Mouse (Mus musculus): ENCODE data around the gene Ano5. TPM values are rescaled to one million over a fixed set of nuclear protein-coding genes. Genes with fewer than 3 reads are reported as not detected.

The Ano5 gene
- 0.59 and 0.78 TPM in 2 replicates for polyA plus RNA-seq (2014; fragmentation: Nextera tagmentation; extraction: Ambion mirVana)

GRCm38 (mm10) chr7:51510671-51511651, at the start of gene Ano5:
Ano5 (plus strand) TSS chr7:51511029.
- Histone ChIP-seq H3K27ac (replicated peaks in 1 of 2; ENCODE audit: control insufficient read depth in 1 of 2, insufficient read depth in 1 of 2, low read depth in 2 of 2, low read length in 2 of 2) (no peak within 1 kb of the TSS), H3K4me1 (ENCODE audit: control insufficient read depth in 2 of 2, insufficient read depth in 2 of 2, low read length in 2 of 2) (0 out of 4 replicates have a peak, but pooled peaks cover 0 to 3% of the 10 kb centered on the region in 2 experiments), H3K4me3 (ENCODE audit: control insufficient read depth in 1 of 2, insufficient read depth in 1 of 2, low read depth in 1 of 2, low read length in 2 of 2) (peak within 1 kb of the TSS; percentile 42 to 45), H3K36me3 (ENCODE audit: control insufficient read depth, insufficient read depth, low read length) (no peaks in the 10 kb centered on the region), H3K9ac (ENCODE audit: low read length) (peak within 1 kb of the TSS; percentile 53), H3K4me2 (ENCODE audit: low read length) (peak within 1 kb of the TSS; percentile 91), H3K27me3 (ENCODE audit: control insufficient read depth, insufficient read depth, low read length) (peaks cover 6% of the 10 kb centered on the region; the same call in 1 of the 2 replicates), H3K9me3 (ENCODE audit: control insufficient read depth, low read length) (no peaks in the 10 kb centered on the region)
- 0 out of 2 replicates have a peak, but pooled peaks have one; percentile 26 for ATAC-seq (ENCODE audit: insufficient number of reproducible peaks, insufficient read depth, low FRiP score, low read depth)
- 2% methylated on average over 45 of the region's 45 CpGs for WGBS

GRCm38 (mm10) chr7:51499396-51499795, 11.4 kb upstream of the Ano5 start:
- WGBS = 39% methylated on average over 2 of the region's 2 CpGs
- Histone ChIP-seq H3K27me3 (ENCODE audit: control insufficient read depth, insufficient read depth, low read length) (no peaks in the 10 kb centered on the region), H3K4me1 (ENCODE audit: control insufficient read depth in 2 of 2, insufficient read depth in 2 of 2, low read length in 2 of 2) (no peaks in the 10 kb centered on the region), H3K36me3 (ENCODE audit: control insufficient read depth, insufficient read depth, low read length) (no peaks in the 10 kb centered on the region), H3K4me2 (ENCODE audit: low read length) (no peak overlapping the region), H3K9me3 (ENCODE audit: control insufficient read depth, low read length) (no peaks in the 10 kb centered on the region), H3K4me3 (ENCODE audit: control insufficient read depth in 1 of 2, insufficient read depth in 1 of 2, low read depth in 1 of 2, low read length in 2 of 2) (no peak overlapping the region), H3K27ac (replicated peaks in 1 of 2; ENCODE audit: control insufficient read depth in 1 of 2, insufficient read depth in 1 of 2, low read depth in 2 of 2, low read length in 2 of 2) (no peak overlapping the region), H3K9ac (ENCODE audit: low read length) (no peak overlapping the region)
- no peak for ATAC-seq (ENCODE audit: insufficient number of reproducible peaks, insufficient read depth, low FRiP score, low read depth)

GRCm38 (mm10) chr7:51503940-51504339, 6.9 kb upstream of the Ano5 start:
- no peaks in the 10 kb centered on the region for H3K4me1 ChIP-seq (ENCODE audit: control insufficient read depth in 2 of 2, insufficient read depth in 2 of 2, low read length in 2 of 2)
- H3K4me3 ChIP-seq (ENCODE audit: control insufficient read depth in 1 of 2, insufficient read depth in 1 of 2, low read depth in 1 of 2, low read length in 2 of 2) = no peak overlapping the region
- no peak overlapping the region for H3K9ac ChIP-seq (ENCODE audit: low read length)
- H3K27me3 ChIP-seq (ENCODE audit: control insufficient read depth, insufficient read depth, low read length) = no peaks in the 10 kb centered on the region
- ATAC-seq (ENCODE audit: insufficient number of reproducible peaks, insufficient read depth, low FRiP score, low read depth) = no peak
- no peak overlapping the region for H3K4me2 ChIP-seq (ENCODE audit: low read length)
- WGBS = 45% methylated on average over 2 of the region's 2 CpGs
- H3K27ac ChIP-seq (replicated peaks in 1 of 2; ENCODE audit: control insufficient read depth in 1 of 2, insufficient read depth in 1 of 2, low read depth in 2 of 2, low read length in 2 of 2) = no peak overlapping the region
- no peaks in the 10 kb centered on the region for H3K36me3 ChIP-seq (ENCODE audit: control insufficient read depth, insufficient read depth, low read length)
- no peaks in the 10 kb centered on the region for H3K9me3 ChIP-seq (ENCODE audit: control insufficient read depth, low read length)

- Histone ChIP-seq H3K4me1 (ENCODE audit: control insufficient read depth in 2 of 2, insufficient read depth in 2 of 2, low read length in 2 of 2) (0 out of 4 replicates have a peak, but pooled peaks cover 0 to 3% of the 10 kb centered on the region in 2 experiments), H3K9ac (ENCODE audit: low read length) (no peak overlapping the region), H3K27me3 (ENCODE audit: control insufficient read depth, insufficient read depth, low read length) (peaks cover 6% of the 10 kb centered on the region; the same call in 1 of the 2 replicates), H3K36me3 (ENCODE audit: control insufficient read depth, insufficient read depth, low read length) (no peaks in the 10 kb centered on the region), H3K9me3 (ENCODE audit: control insufficient read depth, low read length) (no peaks in the 10 kb centered on the region), H3K4me2 (ENCODE audit: low read length) (peak overlapping the region; percentile 91), H3K27ac (replicated peaks in 1 of 2; ENCODE audit: control insufficient read depth in 1 of 2, insufficient read depth in 1 of 2, low read depth in 2 of 2, low read length in 2 of 2) (no peak overlapping the region), H3K4me3 (ENCODE audit: control insufficient read depth in 1 of 2, insufficient read depth in 1 of 2, low read depth in 1 of 2, low read length in 2 of 2) (no peak overlapping the region)
- 65% methylated on average over 7 of the region's 7 CpGs for WGBS
- ATAC-seq (ENCODE audit: insufficient number of reproducible peaks, insufficient read depth, low FRiP score, low read depth) = no peak
Measured at GRCm38 (mm10) chr7:51510147-51510546, 682 bp upstream of the Ano5 start.

- ATAC-seq (ENCODE audit: insufficient number of reproducible peaks, insufficient read depth, low FRiP score, low read depth) = no peak
- no peak overlapping the region for H3K4me2 ChIP-seq (ENCODE audit: low read length)
- no peaks in the 10 kb centered on the region for H3K36me3 ChIP-seq (ENCODE audit: control insufficient read depth, insufficient read depth, low read length)
- no peaks in the 10 kb centered on the region for H3K9me3 ChIP-seq (ENCODE audit: control insufficient read depth, low read length)
- H3K4me1 ChIP-seq (ENCODE audit: control insufficient read depth in 2 of 2, insufficient read depth in 2 of 2, low read length in 2 of 2) = no peaks in the 10 kb centered on the region
- H3K4me3 ChIP-seq (ENCODE audit: control insufficient read depth in 1 of 2, insufficient read depth in 1 of 2, low read depth in 1 of 2, low read length in 2 of 2) = no peak overlapping the region
- H3K27me3 ChIP-seq (ENCODE audit: control insufficient read depth, insufficient read depth, low read length) = no peaks in the 10 kb centered on the region
- H3K9ac ChIP-seq (ENCODE audit: low read length) = no peak overlapping the region
- no peak overlapping the region for H3K27ac ChIP-seq (replicated peaks in 1 of 2; ENCODE audit: control insufficient read depth in 1 of 2, insufficient read depth in 1 of 2, low read depth in 2 of 2, low read length in 2 of 2)
Measured at GRCm38 (mm10) chr7:51539344-51539743, 28.5 kb downstream of the Ano5 start.

- no peak overlapping the region for H3K9ac ChIP-seq (ENCODE audit: low read length)
- H3K27me3 ChIP-seq (ENCODE audit: control insufficient read depth, insufficient read depth, low read length) = no peaks in the 10 kb centered on the region
- no peak overlapping the region for H3K27ac ChIP-seq (replicated peaks in 1 of 2; ENCODE audit: control insufficient read depth in 1 of 2, insufficient read depth in 1 of 2, low read depth in 2 of 2, low read length in 2 of 2)
- ATAC-seq (ENCODE audit: insufficient number of reproducible peaks, insufficient read depth, low FRiP score, low read depth) = no peak
- no peaks in the 10 kb centered on the region for H3K9me3 ChIP-seq (ENCODE audit: control insufficient read depth, low read length)
- H3K36me3 ChIP-seq (ENCODE audit: control insufficient read depth, insufficient read depth, low read length) = no peaks in the 10 kb centered on the region
- H3K4me1 ChIP-seq (ENCODE audit: control insufficient read depth in 2 of 2, insufficient read depth in 2 of 2, low read length in 2 of 2) = no peaks in the 10 kb centered on the region
- 57% methylated on average over 6 of the region's 6 CpGs for WGBS
- no peak overlapping the region for H3K4me2 ChIP-seq (ENCODE audit: low read length)
- H3K4me3 ChIP-seq (ENCODE audit: control insufficient read depth in 1 of 2, insufficient read depth in 1 of 2, low read depth in 1 of 2, low read length in 2 of 2) = no peak overlapping the region
Measured at GRCm38 (mm10) chr7:51540736-51541135, 29.9 kb downstream of the Ano5 start.

GRCm38 (mm10) chr7:51600021-51600420, 89.2 kb downstream of the Ano5 start:
- H3K36me3 ChIP-seq (ENCODE audit: control insufficient read depth, insufficient read depth, low read length) = no peaks in the 10 kb centered on the region
- ATAC-seq (ENCODE audit: insufficient number of reproducible peaks, insufficient read depth, low FRiP score, low read depth) = no peak
- no peak overlapping the region for H3K4me2 ChIP-seq (ENCODE audit: low read length)
- WGBS = 78% methylated on average over 4 of the region's 4 CpGs
- no peaks in the 10 kb centered on the region for H3K9me3 ChIP-seq (ENCODE audit: control insufficient read depth, low read length)
- no peak overlapping the region for H3K27ac ChIP-seq (replicated peaks in 1 of 2; ENCODE audit: control insufficient read depth in 1 of 2, insufficient read depth in 1 of 2, low read depth in 2 of 2, low read length in 2 of 2)
- H3K4me3 ChIP-seq (ENCODE audit: control insufficient read depth in 1 of 2, insufficient read depth in 1 of 2, low read depth in 1 of 2, low read length in 2 of 2) = no peak overlapping the region
- H3K4me1 ChIP-seq (ENCODE audit: control insufficient read depth in 2 of 2, insufficient read depth in 2 of 2, low read length in 2 of 2) = no peaks in the 10 kb centered on the region
- H3K27me3 ChIP-seq (ENCODE audit: control insufficient read depth, insufficient read depth, low read length) = no peaks in the 10 kb centered on the region
- H3K9ac ChIP-seq (ENCODE audit: low read length) = no peak overlapping the region

All from heart, embryonic 14.5 days (tissue).